Mouse (Mus musculus) brown adipose tissue, adult 24 weeks (tissue): ENCODE measurements around the gene Rfxap. TPM values are rescaled to one million over a fixed set of nuclear protein-coding genes. Genes with fewer than 3 reads are reported as not detected.
"Not testable (repeated sequence)": the region's sequence is repeated elsewhere in the genome, so short reads cannot be mapped to it uniquely, and the experiment has no call there.

Experiments
- H3K27ac ChIP-seq: fragments of 200-500 bp; replicated peaks from 2 replicates; pipeline ENCODE4 v1.5.1; 2012; ENCODE audit warnings: low read depth, mild to moderate bottlenecking, low read length
- H3K4me1 ChIP-seq: fragments of 200-500 bp; 2 replicates; pipeline ENCODE4 v1.6.1; 2012; ENCODE audit warnings: low read length, mixed read lengths; ENCODE audit not compliant: control insufficient read depth, insufficient read depth, insufficient read length
- H3K4me3 ChIP-seq: fragments of 200-500 bp; 2 replicates; pipeline ENCODE4 v1.5.1; 2012; ENCODE audit warnings: low read depth, mild to moderate bottlenecking, low read length, moderate library complexity; ENCODE audit not compliant: insufficient read depth
- polyA plus RNA-seq: library from polyadenylated mRNA; stranded (reverse); fragments of >200 nt; gene quantifications from 2 replicates; pipeline ENCODE4 v1.2.4, GENCODE M21; 2012; ENCODE audit not compliant: missing spikeins, insufficient read depth, insufficient read length

Gene Rfxap
- polyA plus RNA-seq, 1 experiment, result 13.2 TPM

- Histone ChIP-seq H3K4me3 (no peak overlapping the region), H3K4me1 (no peaks in the 10 kb centered on the region)
These were observed 15.5 kb downstream of the Rfxap start for GRCm38 (mm10) chr3:54791822-54792677.

DNA sequence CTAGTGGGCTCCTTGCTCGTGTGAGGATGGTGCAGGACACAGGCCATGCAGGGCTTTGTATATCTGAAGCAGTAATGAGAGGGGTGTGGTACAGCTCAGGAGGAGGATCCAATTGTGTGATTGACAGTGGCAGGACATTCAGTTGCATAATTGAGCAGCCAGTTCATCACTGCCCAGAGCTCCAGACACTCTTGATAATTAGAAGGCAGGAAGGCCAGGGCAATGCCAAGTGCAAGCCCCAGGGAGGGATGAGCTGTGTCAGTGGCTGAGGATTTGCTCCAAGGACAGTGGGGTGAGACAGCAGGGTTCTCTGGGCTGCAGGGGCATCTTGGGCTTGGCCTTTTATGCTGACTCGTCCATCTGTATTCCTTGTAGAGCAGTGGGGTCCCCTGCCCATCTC is 17.0 kb downstream of the Rfxap start:
- H3K4me3 ChIP-seq, result no peak overlapping the region
- no peaks in the 10 kb centered on the region for H3K4me1 ChIP-seq
- H3K27ac ChIP-seq, result no peak overlapping the region

More at GRCm38 (mm10) chr3:54791822-54792677, 15.5 kb downstream of the Rfxap start:
- no peak overlapping the region for H3K27ac ChIP-seq

DNA sequence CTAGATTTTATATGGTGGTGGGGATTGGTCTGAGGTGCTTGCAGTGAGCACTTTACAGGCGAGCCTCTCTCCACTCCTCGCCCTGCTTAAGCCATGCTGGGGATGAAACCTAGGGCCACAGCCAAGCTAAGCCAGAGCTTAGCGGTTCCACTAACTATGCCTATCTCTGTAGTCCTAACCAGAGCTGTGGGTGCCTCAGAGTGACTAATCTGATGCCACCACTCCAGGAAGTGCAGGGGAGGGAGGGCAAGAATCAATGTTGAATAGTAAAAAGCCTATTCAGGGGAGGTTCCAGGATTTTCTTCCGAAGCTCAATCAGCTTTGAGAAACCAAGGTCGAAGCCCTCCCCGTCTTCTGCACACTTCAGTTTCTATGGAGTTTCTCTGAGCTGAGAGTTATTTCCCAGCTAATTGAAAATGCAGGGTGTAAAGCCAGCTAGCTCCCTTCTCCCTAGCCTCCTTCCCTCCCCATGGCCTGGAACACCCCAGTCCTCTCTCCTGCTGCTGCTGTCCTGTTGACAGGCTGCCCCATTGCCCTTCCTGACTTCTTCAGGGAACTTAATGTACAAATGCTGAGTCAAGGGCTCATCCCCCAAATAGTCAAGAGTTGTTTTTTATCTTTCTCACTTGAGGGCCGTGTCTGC is 31.5 kb downstream of the Rfxap start:
- Histone ChIP-seq H3K27ac (no peak overlapping the region), H3K4me3 (no peak overlapping the region), H3K4me1 (no peaks in the 10 kb centered on the region)

DNA sequence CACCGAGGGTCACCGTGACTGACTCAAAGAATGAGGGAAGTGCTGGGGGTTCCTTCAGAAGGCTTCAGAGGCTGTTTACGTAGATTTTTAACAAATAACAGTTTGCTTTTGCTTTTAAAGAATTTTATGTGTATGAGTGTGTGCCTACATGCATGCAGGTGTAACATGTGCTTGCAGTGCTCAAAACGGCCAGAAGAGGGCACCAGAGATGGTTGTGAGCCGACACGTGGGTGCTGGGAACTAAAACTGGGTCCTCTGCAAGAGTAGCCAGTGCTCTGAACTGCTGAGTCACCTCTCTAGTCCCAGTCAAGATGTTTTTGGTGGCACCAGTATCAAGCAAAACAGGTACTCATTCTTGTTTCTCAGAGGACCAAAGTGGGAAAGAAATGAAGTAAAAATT is 34.0 kb downstream of the Rfxap start:
- Histone ChIP-seq H3K4me1 (no peaks in the 10 kb centered on the region), H3K4me3 (no peak overlapping the region), H3K27ac (no peak overlapping the region)

GRCm38 (mm10) chr3:54769349-54770275 is 38.0 kb downstream of the Rfxap start:
- Histone ChIP-seq H3K27ac (no peak overlapping the region), H3K4me1 (no peaks in the 10 kb centered on the region)

GRCm38 (mm10) chr3:54768592-54768991 is 39.0 kb downstream of the Rfxap start:
- no peak overlapping the region for H3K4me3 ChIP-seq
- no peak overlapping the region for H3K27ac ChIP-seq
- no peaks in the 10 kb centered on the region for H3K4me1 ChIP-seq

More at GRCm38 (mm10) chr3:54769349-54770275, 38.0 kb downstream of the Rfxap start:
- no peak overlapping the region for H3K4me3 ChIP-seq

DNA sequence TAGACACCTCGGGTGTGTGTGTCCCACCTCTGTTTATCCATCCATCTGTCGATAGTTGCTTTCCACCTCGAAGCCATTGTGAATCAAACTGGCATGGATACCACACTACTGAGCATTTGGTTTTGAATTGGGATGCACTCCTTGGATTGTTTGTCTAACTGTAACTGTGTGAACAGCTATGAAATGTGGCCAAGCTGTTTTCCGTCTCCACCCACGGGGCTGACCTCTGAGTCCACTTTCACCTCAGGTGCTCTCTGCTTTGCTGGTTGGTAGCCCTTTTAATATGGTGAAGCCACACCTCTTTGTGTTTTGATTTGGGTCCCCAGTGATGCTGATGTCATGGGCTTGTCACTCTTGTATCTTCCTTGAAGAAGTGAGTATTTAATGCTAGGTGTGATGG is 40.8 kb downstream of the Rfxap start:
- no peak overlapping the region for H3K4me3 ChIP-seq
- no peak overlapping the region for H3K27ac ChIP-seq
- no peaks in the 10 kb centered on the region for H3K4me1 ChIP-seq

- Histone ChIP-seq H3K4me1 (no peaks in the 10 kb centered on the region), H3K4me3 (no peak overlapping the region), H3K27ac (no peak overlapping the region)
These were observed 41.6 kb downstream of the Rfxap start for GRCm38 (mm10) chr3:54766034-54766433.

GRCm38 (mm10) chr3:54765521-54765920 is 42.1 kb downstream of the Rfxap start:
- H3K27ac ChIP-seq, H3K4me1 ChIP-seq, H3K4me3 ChIP-seq: not testable (repeated sequence)

DNA sequence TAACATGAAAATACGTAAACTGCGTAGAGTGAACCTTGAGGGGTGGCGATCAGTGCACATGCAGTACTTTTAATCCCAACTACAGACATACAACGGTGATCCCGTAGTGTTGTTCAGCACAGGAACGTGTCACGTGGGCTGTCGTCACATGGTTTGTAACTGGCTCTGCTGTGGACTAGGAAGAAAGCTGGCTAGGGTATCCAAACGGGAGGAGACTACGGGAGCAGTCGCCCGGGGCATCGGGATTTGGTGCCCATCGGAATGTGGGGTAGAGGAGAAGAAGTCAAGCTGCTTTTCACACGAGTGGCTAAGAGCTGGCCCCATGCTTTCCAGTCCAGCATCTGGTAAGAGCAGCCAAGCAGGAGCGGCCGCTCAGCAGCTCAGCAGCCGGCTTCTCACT is 43.2 kb downstream of the Rfxap start:
- no peak overlapping the region for H3K27ac ChIP-seq
- peak overlapping the region; percentile 30 for H3K4me3 ChIP-seq
- H3K4me1 ChIP-seq, result no peaks in the 10 kb centered on the region

DNA sequence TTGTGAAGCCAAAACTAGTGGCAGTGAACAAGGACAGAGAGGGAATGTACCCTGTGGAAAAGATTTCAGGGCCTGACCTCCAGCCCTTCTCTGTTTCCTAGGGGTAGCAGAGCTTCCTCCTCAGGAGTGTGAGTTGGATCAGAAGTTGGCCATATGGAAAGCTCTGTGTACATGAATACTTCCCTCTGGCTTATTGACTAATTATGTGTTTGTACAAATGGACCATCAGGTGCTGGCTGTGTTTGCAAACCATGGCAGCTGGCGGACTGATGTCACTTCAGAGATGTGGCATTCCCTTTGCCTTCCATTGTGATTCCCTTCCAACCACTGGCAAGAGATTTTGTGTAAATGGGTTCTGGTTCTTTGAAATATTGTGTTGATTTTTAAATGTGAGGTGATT is 46.3 kb downstream of the Rfxap start:
- H3K4me3 ChIP-seq, result no peak overlapping the region
- H3K27ac ChIP-seq, result no peak overlapping the region
- no peaks in the 10 kb centered on the region for H3K4me1 ChIP-seq

- no peak overlapping the region for H3K27ac ChIP-seq
- H3K4me1 ChIP-seq, result 0 out of 2 replicates have a peak, but pooled peaks cover 2% of the 10 kb centered on the region
- H3K4me3 ChIP-seq, result no peak overlapping the region
These were observed 47.1 kb downstream of the Rfxap start for GRCm38 (mm10) chr3:54760321-54761115.

- no peak overlapping the region for H3K27ac ChIP-seq
- 0 out of 2 replicates have a peak, but pooled peaks cover 2% of the 10 kb centered on the region for H3K4me1 ChIP-seq
- no peak overlapping the region for H3K4me3 ChIP-seq
These were observed 48.4 kb downstream of the Rfxap start for GRCm38 (mm10) chr3:54759211-54759610.

GRCm38 (mm10) chr3:54757446-54757845 is 50.1 kb downstream of the Rfxap start:
- H3K4me3 ChIP-seq, result no peak overlapping the region

More at GRCm38 (mm10) chr3:54757446-54757845, 50.1 kb downstream of the Rfxap start:
- Histone ChIP-seq H3K4me1 (0 out of 2 replicates have a peak, but pooled peaks cover 2% of the 10 kb centered on the region), H3K27ac (no peak overlapping the region)
